Mouse (Mus musculus) activated CD4-positive, CD25-positive, alpha-beta regulatory T cell, adult 4 months (primary cell): Measurements from ENCODE around the gene Dnmbp. TPM values are rescaled to one million over a fixed set of nuclear protein-coding genes. Genes with fewer than 3 reads are reported as not detected.

Experiments used
- ATAC-seq: one replicate; pipeline ENCODE4 v1.8.0; 2017
- polyA plus RNA-seq, 2 experiments: library from polyadenylated mRNA; unstranded; fragments of 100-300 nt; shearing (Covaris generic); gene quantifications; one replicate each; pipeline ENCODE4 v1.2.1; 2017

Gene Dnmbp
- polyA plus RNA-seq, 2 experiments from 2014 or later: 3.5 to 7.0 TPM

DNA sequence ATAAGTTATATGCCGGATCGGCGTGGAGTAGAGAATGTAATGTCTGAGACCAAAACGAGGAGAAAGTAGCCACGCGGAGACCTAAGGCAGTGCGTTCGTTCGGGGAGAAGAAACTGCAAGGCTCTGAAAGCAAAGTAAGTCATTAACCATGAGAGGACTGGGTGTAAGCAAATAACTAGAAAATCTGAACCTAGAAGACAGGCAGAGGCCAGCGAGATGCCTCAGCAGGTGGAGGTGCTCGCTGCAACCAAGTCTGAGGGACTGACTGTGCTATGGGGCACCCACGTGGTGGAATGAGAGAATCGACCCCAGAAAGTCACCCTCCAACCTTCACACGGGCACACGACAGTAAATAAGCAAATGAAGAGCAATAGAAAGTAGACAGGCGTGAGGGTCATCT lies 3.1 kb upstream of the Dnmbp start:
- no peak for ATAC-seq

- ATAC-seq: no peak
Observed at GRCm38 (mm10) chr19:43939171-43939768, 721 bp downstream of the Dnmbp start.

DNA sequence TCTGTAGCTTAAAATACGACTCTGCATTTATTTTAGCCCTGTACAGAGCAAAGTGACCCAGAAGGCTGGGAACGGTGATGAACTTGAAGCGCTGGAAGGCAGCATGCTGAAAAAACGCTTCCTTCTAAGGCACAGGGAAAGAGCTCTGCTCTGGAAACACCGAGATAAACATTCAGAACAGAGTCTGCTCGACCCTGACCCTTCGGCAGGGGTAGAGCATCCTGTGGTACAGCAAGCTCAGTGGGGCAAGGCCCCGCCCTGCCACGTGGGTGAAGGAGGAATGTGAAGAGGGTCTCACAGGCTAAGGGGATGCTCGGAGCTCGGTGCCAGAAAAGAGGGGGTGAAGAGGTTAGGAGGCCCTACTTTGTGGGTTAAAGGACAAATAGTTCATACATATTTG lies 1.6 kb downstream of the Dnmbp start:
- ATAC-seq: no peak

DNA sequence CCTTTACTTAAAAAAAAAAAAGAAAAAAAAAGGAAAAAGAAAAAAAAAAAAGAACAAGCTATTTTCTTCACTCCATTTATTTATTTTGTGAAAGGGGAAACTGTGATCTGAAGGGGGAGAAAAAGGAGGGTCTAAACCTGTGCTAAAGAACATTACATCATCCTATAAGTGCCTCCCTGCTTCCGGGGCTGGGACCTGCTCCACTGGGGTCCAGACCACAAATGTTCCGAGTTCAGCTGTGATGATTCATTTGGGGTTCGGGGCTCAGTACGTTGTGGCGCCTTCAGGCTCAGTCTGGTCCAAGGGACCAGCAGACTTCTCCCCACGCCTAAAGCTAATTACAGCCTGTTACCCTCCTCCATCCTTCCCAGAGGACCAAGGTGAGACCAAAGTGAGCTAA lies 9.1 kb downstream of the Dnmbp start:
- ATAC-seq: no peak

GRCm38 (mm10) chr19:43930366-43930765 lies 9.6 kb downstream of the Dnmbp start:
- ATAC-seq: no peak

- no peak for ATAC-seq
Observed at GRCm38 (mm10) chr19:43929869-43930268, 10.1 kb downstream of the Dnmbp start.

- no peak for ATAC-seq
Observed at GRCm38 (mm10) chr19:43927967-43928366, 12.0 kb downstream of the Dnmbp start.

- no peak for ATAC-seq
Observed at GRCm38 (mm10) chr19:43927057-43927456, 12.9 kb downstream of the Dnmbp start.

- ATAC-seq: no peak
Observed at GRCm38 (mm10) chr19:43926141-43926987, 13.6 kb downstream of the Dnmbp start.

- no peak for ATAC-seq
Observed at GRCm38 (mm10) chr19:43924361-43924760, 15.6 kb downstream of the Dnmbp start.

DNA sequence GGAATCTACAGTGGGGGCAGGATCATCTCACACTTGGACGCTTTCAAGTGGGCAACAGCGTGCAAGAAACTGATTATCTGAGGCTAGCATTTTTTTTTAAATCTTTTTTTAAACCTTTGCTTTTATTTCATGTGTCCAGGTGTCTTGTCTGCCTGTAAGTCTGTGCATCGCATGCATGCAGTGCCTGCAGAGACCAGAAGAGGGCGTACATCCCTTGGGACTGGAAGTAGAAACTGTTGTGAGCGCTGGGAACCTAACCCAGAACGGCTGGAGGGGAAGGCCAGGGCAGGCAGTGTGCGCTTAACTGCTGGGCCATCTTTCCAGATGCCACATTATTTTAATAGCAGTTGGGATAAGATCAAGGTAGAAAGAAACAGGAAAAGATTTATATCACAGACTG lies 17.0 kb downstream of the Dnmbp start:
- no peak for ATAC-seq

- ATAC-seq: peak; percentile 50
Observed at GRCm38 (mm10) chr19:43921410-43921809, 18.6 kb downstream of the Dnmbp start.

DNA sequence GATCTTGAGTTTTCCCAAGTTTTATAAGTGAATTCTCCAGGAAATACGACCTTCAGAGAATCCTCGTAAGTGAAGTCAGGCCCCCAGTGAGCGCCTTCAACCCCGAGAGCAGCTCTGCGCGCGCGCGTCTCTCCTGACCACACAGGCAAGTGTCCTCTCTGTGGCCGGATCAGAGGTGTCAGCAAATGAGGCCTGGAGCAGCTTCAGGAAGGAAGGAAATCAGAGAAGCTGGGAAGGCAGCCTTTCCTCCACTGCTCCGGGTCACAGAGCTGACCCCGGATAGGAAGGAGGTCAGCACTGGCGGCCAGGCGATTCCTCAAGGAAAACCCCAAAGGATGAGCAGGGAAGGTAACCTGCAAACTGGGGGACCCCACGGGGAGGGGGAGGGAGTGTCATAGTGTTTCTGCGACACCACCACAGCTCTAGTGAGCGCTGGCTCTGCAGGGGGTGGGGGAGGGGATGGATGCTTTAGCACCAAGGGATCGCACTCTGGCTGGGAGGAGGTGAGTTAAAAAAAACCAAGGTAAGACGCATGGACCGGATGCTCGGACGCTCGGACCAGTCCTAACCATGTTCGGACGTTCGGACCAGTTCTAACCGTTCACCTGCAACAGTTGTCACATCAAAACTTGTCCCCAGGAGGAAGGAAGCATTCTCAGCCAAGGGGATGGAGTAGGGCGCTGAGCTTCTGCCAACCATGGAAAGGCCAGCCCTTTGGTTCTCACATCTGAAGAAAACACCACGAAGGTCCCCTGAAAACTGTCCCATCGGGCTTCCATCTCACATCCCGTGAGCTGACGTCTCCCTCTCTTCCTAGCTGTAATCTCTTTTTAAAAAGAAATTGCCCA lies 19.3 kb downstream of the Dnmbp start:
- ATAC-seq: no peak

- no peak for ATAC-seq
Observed at GRCm38 (mm10) chr19:43919841-43920240, 20.1 kb downstream of the Dnmbp start.

GRCm38 (mm10) chr19:43918834-43919233 lies 21.2 kb downstream of the Dnmbp start:
- no peak for ATAC-seq

DNA sequence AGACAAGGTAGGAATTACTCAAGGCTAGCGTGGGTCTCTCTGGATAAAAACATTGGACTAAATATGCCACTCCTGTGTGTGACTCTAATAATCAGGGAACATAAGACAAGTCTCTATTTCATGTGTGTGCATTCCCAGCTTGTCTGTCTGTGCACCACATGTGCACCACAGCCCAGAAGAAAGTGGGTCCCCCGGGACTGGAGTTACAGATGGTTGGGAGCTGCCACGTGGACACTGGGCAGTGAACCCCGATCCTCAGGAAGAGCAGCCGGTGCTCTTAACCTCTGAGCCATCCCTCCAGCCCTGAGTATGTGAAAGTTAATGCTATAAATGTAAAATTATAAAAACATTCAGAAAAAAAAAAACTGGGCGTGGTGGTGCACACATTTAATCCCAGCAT lies 22.2 kb downstream of the Dnmbp start:
- ATAC-seq: no peak

DNA sequence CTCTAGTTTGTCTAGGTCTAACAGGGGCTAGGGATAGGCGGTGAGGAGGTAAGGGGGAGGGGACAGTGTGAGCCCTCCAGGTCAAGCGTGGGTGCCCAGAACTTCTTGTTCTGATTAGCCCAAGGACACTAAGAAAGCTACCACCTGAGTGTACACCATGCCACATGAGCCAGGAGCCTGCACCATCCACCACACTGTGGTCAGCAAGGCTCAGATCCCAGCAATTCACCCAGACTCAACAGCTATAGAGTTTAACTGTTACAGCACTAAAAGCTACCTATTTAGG lies 22.6 kb downstream of the Dnmbp start:
- peak; percentile 12 for ATAC-seq

DNA sequence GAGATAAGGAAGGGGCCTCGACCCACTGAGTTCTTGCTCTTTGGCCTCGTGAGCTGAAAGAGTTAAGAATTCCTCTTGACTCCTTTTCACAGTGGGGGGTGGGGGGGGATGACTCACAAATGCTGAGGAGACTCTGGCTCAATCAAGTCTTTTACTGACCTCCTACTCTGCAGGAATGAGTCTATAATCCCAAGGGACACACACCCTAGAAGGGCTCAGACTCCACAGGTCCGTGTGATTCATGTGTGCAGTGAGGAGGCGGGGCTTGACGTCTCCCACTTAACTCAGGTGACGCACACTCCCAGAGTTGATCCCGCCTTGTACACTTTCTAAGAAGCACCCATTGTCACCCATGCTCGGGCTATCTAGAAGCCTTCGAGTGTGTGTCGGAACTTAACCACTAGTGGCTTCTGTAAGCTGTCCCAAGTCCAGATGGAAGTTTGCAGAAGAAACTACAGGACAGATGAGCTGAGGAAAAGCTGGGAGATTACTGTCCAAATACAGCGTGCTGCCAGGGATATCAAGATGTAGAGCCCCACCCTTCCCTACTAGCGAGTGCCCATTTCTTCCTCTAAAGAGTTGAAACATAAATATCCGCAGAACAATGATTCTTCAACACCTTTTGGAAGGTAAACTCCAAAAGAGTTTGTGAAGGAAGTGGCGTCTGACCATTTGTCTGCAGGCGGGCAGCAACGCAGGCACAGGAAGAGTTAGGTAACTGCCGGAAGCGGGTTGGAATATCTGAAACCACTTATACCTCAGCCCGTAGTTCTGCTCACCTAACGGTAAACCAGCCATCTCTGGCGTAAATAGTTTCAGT lies 23.2 kb downstream of the Dnmbp start:
- peak; percentile 78 for ATAC-seq

GRCm38 (mm10) chr19:43915431-43915830 lies 24.6 kb downstream of the Dnmbp start:
- no peak for ATAC-seq

DNA sequence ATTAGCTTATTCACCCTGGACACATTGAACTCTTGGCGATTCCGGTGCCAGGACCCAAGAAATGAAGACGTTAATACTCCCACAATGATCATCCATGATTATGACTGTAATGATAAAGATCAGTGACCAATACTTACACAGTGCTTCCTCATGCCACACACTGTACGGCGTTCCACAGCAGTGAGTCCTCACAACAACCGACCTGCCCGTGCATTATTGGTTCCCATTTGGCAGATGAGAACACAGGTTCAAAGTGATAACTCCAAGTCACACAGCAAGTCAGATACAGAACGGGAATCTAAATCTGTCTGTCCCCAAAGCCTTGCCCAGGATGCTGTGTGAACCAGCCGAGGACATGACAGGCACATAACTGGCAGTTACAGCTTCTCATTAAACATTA lies 25.0 kb downstream of the Dnmbp start:
- ATAC-seq: no peak

- ATAC-seq: no peak
Observed at GRCm38 (mm10) chr19:43912775-43913486, 27.1 kb downstream of the Dnmbp start.

GRCm38 (mm10) chr19:43906492-43906891 lies 33.5 kb downstream of the Dnmbp start:
- no peak for ATAC-seq
